Mouse (Mus musculus) liver, embryonic 16.5 days (tissue): ENCODE measurements around the gene Dnajb11. TPM values are rescaled to one million over a fixed set of nuclear protein-coding genes. Genes with fewer than 3 reads are reported as not detected.

ENCODE experiments used
- ATAC-seq: fragments of 200-750 bp; cut with Nextera tagmentation; 2 replicates; pipeline ENCODE4 v1.8.0; 2017; ENCODE audit warnings: low read depth, mild to moderate bottlenecking, moderate number of reproducible peaks, moderate library complexity
- H3K27ac ChIP-seq: fragments of 300-500 bp; sonication (generic); 2 replicates; pipeline ENCODE4 v1.5.1; 2014; ENCODE audit warnings: mild to moderate bottlenecking, low read length
- H3K27me3 ChIP-seq: fragments of 300-500 bp; sonication (generic); 2 replicates; pipeline ENCODE4 v1.6.1; 2014; ENCODE audit warnings: low read depth, low read length, mixed read lengths; ENCODE audit not compliant: control insufficient read depth, insufficient read depth
- H3K36me3 ChIP-seq: fragments of 300-500 bp; sonication (generic); 2 replicates; pipeline ENCODE4 v1.6.1; 2014; ENCODE audit warnings: mild to moderate bottlenecking; ENCODE audit not compliant: control insufficient read depth, insufficient read depth
- H3K4me1 ChIP-seq: fragments of 300-500 bp; sonication (generic); 2 replicates; pipeline ENCODE4 v1.6.1; 2014; ENCODE audit warnings: low read depth, low read length, mixed read lengths; ENCODE audit not compliant: control insufficient read depth
- H3K4me2 ChIP-seq: fragments of 300-500 bp; sonication (generic); 2 replicates; pipeline ENCODE4 v1.6.1; 2014; ENCODE audit warnings: low read depth, low read length, mixed read lengths
- H3K4me3 ChIP-seq: fragments of 300-500 bp; sonication (generic); 2 replicates; pipeline ENCODE4 v1.5.1; 2014; ENCODE audit warnings: low read depth, mild to moderate bottlenecking, low read length
- H3K9ac ChIP-seq: fragments of 300-500 bp; sonication (generic); 2 replicates; pipeline ENCODE4 v1.6.1; 2014; ENCODE audit warnings: low read depth, low read length
- H3K9me3 ChIP-seq: fragments of 300-500 bp; sonication (generic); replicated peaks from 2 replicates; pipeline ENCODE4 v1.6.1; 2016; ENCODE audit warnings: low read length; ENCODE audit not compliant: control insufficient read depth
- WGBS: fragments of 180-500 bp; shearing (Covaris S2); extraction: QIAGEN DNeasy Blood & Tissue Kit; methylation state at CpG from one replicate; pipeline ENCODE4 v1.1.7; 2014; ENCODE audit not compliant: insufficient replicate concordance; 5-methylcytosine and 5-hydroxymethylcytosine counted together
- polyA plus RNA-seq: library from polyadenylated mRNA; unstranded; fragments of >200 nt; fragmentation: Nextera tagmentation; extraction: Ambion mirVana; gene quantifications from 2 replicates; pipeline ENCODE4 v1.2.1, GENCODE M21; 2015

The Dnajb11 gene
- 50.7 and 54.4 TPM in 2 replicates for polyA plus RNA-seq

- peak; percentile 96 for ATAC-seq
- H3K9me3 ChIP-seq = no peaks in the 10 kb centered on the region
- no peaks in the 10 kb centered on the region for H3K27me3 ChIP-seq
- H3K4me1 ChIP-seq = peaks cover 31% of the 10 kb centered on the region
- peak within 1 kb of the TSS; percentile 96 for H3K4me2 ChIP-seq
- peak within 1 kb of the TSS; percentile 86 for H3K4me3 ChIP-seq
- H3K36me3 ChIP-seq = peaks cover 2% of the 10 kb centered on the region
- peak within 1 kb of the TSS; percentile 97 for H3K27ac ChIP-seq
- H3K9ac ChIP-seq = peak within 1 kb of the TSS; percentile 91
- under 1% methylated on average over 62 of the region's 62 CpGs for WGBS
Observed at GRCm38 (mm10) chr16:22857431-22858113, at the start of gene Dnajb11, which contains the start of gene Tbccd1. Dnajb11 (plus strand) TSS chr16:22857845. Tbccd1 (minus strand) TSS chr16:22857669.

GRCm38 (mm10) chr16:22811477-22811876 lies 46.2 kb upstream of the Dnajb11 start, which contains the start of gene Crygs:
Crygs (minus strand) TSS chr16:22811577.
- no peak for ATAC-seq
- Histone ChIP-seq H3K9me3 (no peaks in the 10 kb centered on the region), H3K36me3 (peaks cover 12% of the 10 kb centered on the region; the same call in 1 of the 2 replicates), H3K27ac (no peak within 1 kb of the TSS), H3K9ac (no peak within 1 kb of the TSS), H3K4me3 (no peak within 1 kb of the TSS), H3K27me3 (no peaks in the 10 kb centered on the region), H3K4me2 (no peak within 1 kb of the TSS), H3K4me1 (no peaks in the 10 kb centered on the region)
- 55% methylated on average over 2 of the region's 2 CpGs for WGBS

GRCm38 (mm10) chr16:22820731-22821130 lies 36.9 kb upstream of the Dnajb11 start:
- ATAC-seq = no peak
- Histone ChIP-seq H3K4me3 (no peak overlapping the region), H3K27ac (no peak overlapping the region), H3K27me3 (no peaks in the 10 kb centered on the region), H3K9me3 (no peaks in the 10 kb centered on the region), H3K9ac (no peak overlapping the region), H3K4me2 (no peak overlapping the region), H3K36me3 (peaks cover 14% of the 10 kb centered on the region), H3K4me1 (no peaks in the 10 kb centered on the region)
- 77% methylated on average over 8 of the region's 8 CpGs for WGBS

GRCm38 (mm10) chr16:22832932-22833525 lies 24.6 kb upstream of the Dnajb11 start:
- Histone ChIP-seq H3K9me3 (no peaks in the 10 kb centered on the region), H3K36me3 (peaks cover 33% of the 10 kb centered on the region), H3K9ac (no peak overlapping the region), H3K27me3 (no peaks in the 10 kb centered on the region), H3K4me3 (no peak overlapping the region), H3K4me2 (no peak overlapping the region), H3K27ac (no peak overlapping the region), H3K4me1 (no peaks in the 10 kb centered on the region)
- ATAC-seq = no peak
- 88% methylated on average over 3 of the region's 3 CpGs for WGBS

- H3K4me3 ChIP-seq = no peak overlapping the region
- no peaks in the 10 kb centered on the region for H3K9me3 ChIP-seq
- H3K4me2 ChIP-seq = no peak overlapping the region
- no peak overlapping the region for H3K27ac ChIP-seq
- ATAC-seq = no peak
- H3K36me3 ChIP-seq = peaks cover 41% of the 10 kb centered on the region
- peaks cover 10% of the 10 kb centered on the region for H3K4me1 ChIP-seq
- no peaks in the 10 kb centered on the region for H3K27me3 ChIP-seq
- H3K9ac ChIP-seq = no peak overlapping the region
- 79% methylated on average over 3 of the region's 3 CpGs for WGBS
Observed at GRCm38 (mm10) chr16:22839146-22839857, 18.3 kb upstream of the Dnajb11 start.

GRCm38 (mm10) chr16:22842871-22843270 lies 14.8 kb upstream of the Dnajb11 start:
- Histone ChIP-seq H3K4me3 (no peak overlapping the region), H3K4me1 (peaks cover 22% of the 10 kb centered on the region), H3K9ac (no peak overlapping the region), H3K36me3 (peaks cover 24% of the 10 kb centered on the region), H3K27ac (0 out of 2 replicates have a peak overlapping the region, but pooled peaks have one; percentile 38), H3K27me3 (no peaks in the 10 kb centered on the region), H3K4me2 (no peak overlapping the region), H3K9me3 (no peaks in the 10 kb centered on the region)
- peak; percentile 75 for ATAC-seq
- 83% methylated on average over 5 of the region's 5 CpGs for WGBS

GRCm38 (mm10) chr16:22844061-22844801 lies 13.4 kb upstream of the Dnajb11 start:
- Histone ChIP-seq H3K9ac (peak overlapping the region; percentile 67), H3K36me3 (peaks cover 14% of the 10 kb centered on the region), H3K27me3 (no peaks in the 10 kb centered on the region), H3K27ac (peak overlapping the region; percentile 69), H3K4me3 (peak overlapping the region; percentile 59), H3K9me3 (no peaks in the 10 kb centered on the region), H3K4me1 (peaks cover 22% of the 10 kb centered on the region), H3K4me2 (peak overlapping the region; percentile 73)
- 6% methylated on average over 26 of the region's 26 CpGs for WGBS
- peak; percentile 77 for ATAC-seq

GRCm38 (mm10) chr16:22844834-22845233 lies 12.8 kb upstream of the Dnajb11 start:
- H3K4me1 ChIP-seq = peaks cover 22% of the 10 kb centered on the region
- no peaks in the 10 kb centered on the region for H3K27me3 ChIP-seq
- H3K9me3 ChIP-seq = no peaks in the 10 kb centered on the region
- peak overlapping the region; percentile 73 for H3K4me2 ChIP-seq
- peak overlapping the region; percentile 59; the same call in 1 of the 2 replicates for H3K4me3 ChIP-seq
- peak overlapping the region; percentile 67 for H3K9ac ChIP-seq
- peaks cover 9% of the 10 kb centered on the region for H3K36me3 ChIP-seq
- peak overlapping the region; percentile 60 for H3K27ac ChIP-seq
- WGBS = 54% methylated on average over 5 of the region's 5 CpGs
- no peak for ATAC-seq
